Mouse (Mus musculus) CH12.LX (cell line): ENCODE data around the gene Pdzd2. TPM values are rescaled to one million over a fixed set of nuclear protein-coding genes. Genes with fewer than 3 reads are reported as not detected.

ENCODE experiments used
- DNase-seq: peaks from one replicate; pipeline ENCODE4 v3.0.0-alpha.2; 2013; ENCODE audit errors: extremely low read depth
- H3K27ac ChIP-seq: 2 replicates; pipeline ENCODE4 v1.5.1; 2012; ENCODE audit warnings: low read depth, mild to moderate bottlenecking, control low read depth, moderate library complexity; ENCODE audit not compliant: insufficient read depth
- H3K27me3 ChIP-seq: replicated peaks from 2 replicates; pipeline ENCODE3; 2012; ENCODE audit warnings: inconsistent platforms
- H3K36me3 ChIP-seq, 2 experiments: replicated peaks in 1 of 2; 2 replicates each; pipeline versions ENCODE3 to v1.6.1; 2012; ENCODE audit warnings: inconsistent platforms in 1 of 2, low read length in 1 of 2, mild to moderate bottlenecking in 1 of 2, mixed read lengths in 1 of 2, moderate library complexity in 1 of 2; ENCODE audit not compliant: control insufficient read depth in 1 of 2, insufficient read depth in 1 of 2
- H3K4me1 ChIP-seq, 2 experiments: 2 replicates each; pipeline ENCODE4 v1.6.1; 2012; ENCODE audit warnings: inconsistent platforms in 1 of 2, moderate library complexity in 1 of 2; ENCODE audit not compliant: insufficient read depth in 2 of 2, control insufficient read depth in 1 of 2
- H3K4me2 ChIP-seq: 2 replicates; pipeline ENCODE4 v1.6.1; 2012; ENCODE audit warnings: low read depth, mild to moderate bottlenecking, control low read depth; ENCODE audit not compliant: poor library complexity, insufficient read depth, severe bottlenecking
- H3K4me3 ChIP-seq, 3 experiments: fragments of 150-350 bp in 1 of 3; sonication (generic) in 1 of 3; replicated peaks in 1 of 3; 2 replicates each; pipeline versions ENCODE3 to v1.5.1; 2011 to 2012; ENCODE audit warnings: low read depth in 2 of 3, low read length in 2 of 3, mild to moderate bottlenecking in 2 of 3, moderate library complexity in 2 of 3, control low read depth in 1 of 3, improper control_type of control experiment in 1 of 3, inconsistent platforms in 1 of 3, mixed read lengths in 1 of 3; ENCODE audit not compliant: poor library complexity in 1 of 3
- H3K79me2 ChIP-seq: replicated peaks from 2 replicates; pipeline ENCODE4 v1.6.1; 2012; ENCODE audit warnings: mild to moderate bottlenecking, moderate library complexity; ENCODE audit not compliant: control insufficient read depth, poor library complexity, insufficient read depth, severe bottlenecking; ENCODE audit errors: extremely low read depth
- H3K9ac ChIP-seq: 2 replicates; pipeline ENCODE4 v1.6.1; 2012; ENCODE audit warnings: low read depth, mild to moderate bottlenecking, control low read depth, moderate library complexity; ENCODE audit not compliant: insufficient read depth
- H3K9me3 ChIP-seq: replicated peaks from 2 replicates; pipeline ENCODE3; 2012; ENCODE audit warnings: low read length, inconsistent platforms, mixed read lengths
- BHLHE40 ChIP-seq: IDR thresholded peaks from 2 replicates; pipeline ENCODE4 v1.6.1; 2011; ENCODE audit warnings: mild to moderate bottlenecking, low read depth, low read length, improper control_type of control experiment
- CHD2 ChIP-seq: IDR thresholded peaks from 2 replicates; pipeline ENCODE4 v1.6.1; 2011; ENCODE audit warnings: low read length, improper control_type of control experiment
- CTCF ChIP-seq, 2 experiments: IDR thresholded peaks in 1 of 2; conservative IDR thresholded peaks in 1 of 2; 2 replicates each; pipeline ENCODE4 v1.5.1; 2011 to 2012; ENCODE audit warnings: low read depth in 2 of 2, low read length in 2 of 2, improper control_type of control experiment in 1 of 2, inconsistent platforms in 1 of 2, mild to moderate bottlenecking in 1 of 2, moderate library complexity in 1 of 2
- ELF1 ChIP-seq: IDR thresholded peaks from 2 replicates; pipeline ENCODE4 v1.6.1; 2014; ENCODE audit warnings: low read depth, mild to moderate bottlenecking, inconsistent platforms, low read length, improper control_type of control experiment
- EP300 ChIP-seq: IDR thresholded peaks from 2 replicates; pipeline ENCODE4 v1.6.1; 2011; ENCODE audit warnings: low read length, improper control_type of control experiment
- ETS1 ChIP-seq: conservative IDR thresholded peaks from 2 replicates; pipeline ENCODE4 v1.6.1; 2012; ENCODE audit warnings: low read depth, mild to moderate bottlenecking, inconsistent platforms, low read length, improper control_type of control experiment, moderate library complexity
- GABPA ChIP-seq: IDR thresholded peaks from 2 replicates; pipeline ENCODE4 v1.6.1; 2012; ENCODE audit warnings: low read depth, low read length, improper control_type of control experiment, inconsistent platforms; ENCODE audit not compliant: insufficient replicate concordance
- HCFC1 ChIP-seq: IDR thresholded peaks from 2 replicates; pipeline ENCODE4 v1.6.1; 2012; ENCODE audit warnings: low read depth, mild to moderate bottlenecking, inconsistent platforms, low read length, improper control_type of control experiment
- IRF4 ChIP-seq: IDR thresholded peaks from 2 replicates; pipeline ENCODE4 v1.6.1; 2014; ENCODE audit warnings: low read depth, mild to moderate bottlenecking, inconsistent platforms, low read length, improper control_type of control experiment
- JUN ChIP-seq: IDR thresholded peaks from 2 replicates; pipeline ENCODE4 v1.6.1; 2011; ENCODE audit warnings: low read depth, mild to moderate bottlenecking, low read length, improper control_type of control experiment, moderate library complexity; ENCODE audit not compliant: insufficient read depth
- JUND ChIP-seq: conservative IDR thresholded peaks from 2 replicates; pipeline ENCODE4 v1.6.1; 2011; ENCODE audit warnings: low read depth, low read length, improper control_type of control experiment
- MYC ChIP-seq: IDR thresholded peaks from 2 replicates; pipeline ENCODE4 v1.6.1; 2011; ENCODE audit warnings: low read depth, mild to moderate bottlenecking, improper control_type of control experiment, low read length
- POLR2A ChIP-seq: IDR thresholded peaks from 2 replicates; pipeline ENCODE4 v1.6.1; 2011; ENCODE audit warnings: low read depth, mild to moderate bottlenecking, improper control_type of control experiment, low read length
- SMC3 ChIP-seq: IDR thresholded peaks from 2 replicates; pipeline ENCODE4 v1.6.1; 2011; ENCODE audit warnings: low read depth, low read length, improper control_type of control experiment
- TBP ChIP-seq: conservative IDR thresholded peaks from 2 replicates; pipeline ENCODE4 v1.6.1; 2011; ENCODE audit warnings: low read depth, low read length, improper control_type of control experiment
- TCF12 ChIP-seq: IDR thresholded peaks from 2 replicates; pipeline ENCODE4 v1.6.1; 2014; ENCODE audit warnings: low read depth, mild to moderate bottlenecking, inconsistent platforms, low read length, improper control_type of control experiment
- ZNF384 ChIP-seq: IDR thresholded peaks from 2 replicates; pipeline ENCODE4 v1.6.1; 2012; ENCODE audit warnings: low read depth, low read length, improper control_type of control experiment, inconsistent platforms
- dilution Hi-C: fragments of 300-500 bp; cut with MboI; formaldehyde crosslinking; loops from 2 replicates; pipeline ENCODE4 v1.14.3; 2020; ENCODE audit warnings: low sequenced_read_pairs; ENCODE audit not compliant: extremely low pct_unique_long_range_greater_than_20kb, extremely low pct_ligation_motif_present
- in situ Hi-C: fragments of 300-500 bp; cut with MboI; formaldehyde crosslinking; loops from 3 replicates; pipeline ENCODE4 v1.14.3; 2019; ENCODE audit warnings: low sequenced_read_pairs, low pct_ligation_motif_present, low pct_unique_long_range_greater_than_20kb, mixed read lengths
- polyA plus RNA-seq: library from polyadenylated mRNA; unstranded; fragments of >175 nt; gene quantifications from 2 replicates; pipeline ENCODE4 v1.2.1, GENCODE M21; 2012; ENCODE audit warnings: low read depth; ENCODE audit not compliant: insufficient read length
- total RNA-seq, 2 experiments: library from RNA; depleted of rRNA; stranded (reverse); fragments of 300-350 nt in 1 of 2; fragments of >200 nt in 1 of 2; gene quantifications; 2 replicates each; pipeline ENCODE4 v1.2.3; 2012 to 2014

The Pdzd2 gene
- total and polyA plus RNA-seq, 3 experiments: 0.04 to 0.24 (median 0.17) TPM

DNA sequence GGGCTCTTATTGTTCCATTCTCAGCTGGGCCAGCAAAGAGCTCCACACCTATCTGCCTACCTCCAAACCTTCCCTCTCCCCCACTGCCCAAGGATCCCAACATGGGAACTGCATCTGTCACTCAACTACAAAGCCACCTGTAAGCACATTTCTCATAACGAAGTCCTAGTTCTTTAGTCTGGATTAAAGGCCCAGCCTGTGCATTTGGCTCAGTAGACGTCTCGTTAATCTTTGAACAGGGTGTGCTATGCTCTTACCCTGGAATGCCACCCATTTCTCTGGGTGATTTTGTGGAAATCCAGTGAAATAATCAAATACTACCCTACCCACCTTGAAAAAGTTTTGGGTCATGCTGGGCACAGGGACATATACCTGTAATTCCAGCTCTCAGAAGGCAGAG lies 308.5 kb downstream of the Pdzd2 start:
- peaks cover 31 to 52% of the 10 kb centered on the region in 2 experiments for H3K4me1 ChIP-seq
- no peak for DNase-seq
- TF ChIP-seq GABPA (no peak), ZNF384 (no peak), JUN (no peak)
- no peaks in the 10 kb centered on the region for H3K27me3 ChIP-seq
- in situ Hi-C loops (no loop called here), dilution Hi-C loops (no loop called here)
- peak overlapping the region; percentile 47 for H3K27ac ChIP-seq
- no peak overlapping the region for H3K9ac ChIP-seq
- H3K79me2 ChIP-seq: no peaks in the 10 kb centered on the region
- no peak overlapping the region for H3K4me3 ChIP-seq
- H3K36me3 ChIP-seq: no peaks in the 10 kb centered on the region
- H3K9me3 ChIP-seq: no peaks in the 10 kb centered on the region
- H3K4me2 ChIP-seq: no peak overlapping the region

DNA sequence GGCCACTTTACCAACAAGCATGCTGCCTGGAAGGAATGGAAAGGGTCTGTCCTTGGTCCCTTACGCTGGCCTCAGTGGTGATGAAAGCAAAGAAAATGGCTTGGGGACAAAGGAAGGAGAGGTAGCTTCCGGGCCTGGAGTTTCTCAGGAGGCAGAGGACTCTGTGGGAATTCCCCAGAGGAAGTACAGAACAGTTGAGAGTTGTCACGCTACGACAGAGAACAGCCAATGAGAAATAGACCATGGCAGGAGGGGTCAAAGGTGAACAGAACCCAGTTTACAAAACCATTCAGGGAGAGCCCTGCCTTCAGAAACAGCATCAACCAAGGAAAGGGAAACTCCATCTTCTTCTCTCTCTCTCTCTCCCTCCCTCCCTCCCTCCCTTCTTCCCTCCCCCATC lies 309.1 kb downstream of the Pdzd2 start:
- Histone ChIP-seq H3K27me3 (no peaks in the 10 kb centered on the region), H3K9ac (peak overlapping the region; percentile 34), H3K4me1 (peaks cover 29 to 48% of the 10 kb centered on the region in 2 experiments), H3K4me2 (peak overlapping the region; percentile 60; the same call in 1 of the 2 replicates), H3K9me3 (no peaks in the 10 kb centered on the region), H3K36me3 (no peaks in the 10 kb centered on the region), H3K27ac (peak overlapping the region; percentile 93), H3K79me2 (no peaks in the 10 kb centered on the region), H3K4me3 (no peak overlapping the region)
- dilution Hi-C loops (no loop called here), in situ Hi-C loops (no loop called here)
- TF ChIP-seq MYC: peak; percentile 55; the same call in 1 of the 2 replicates
- TF ChIP-seq TCF12: 0 out of 2 replicates have a peak, but pooled peaks have one; percentile 41
- no peak for TF ChIP-seq JUND
- peak; percentile 75 for TF ChIP-seq TBP
- peak; percentile 42 for TF ChIP-seq BHLHE40
- peak; percentile 43; the same call in 1 of the 2 replicates for TF ChIP-seq EP300
- no peak for TF ChIP-seq SMC3
- peak; percentile 51; the same call in 1 of the 2 replicates for TF ChIP-seq IRF4
- peak; percentile 66 for TF ChIP-seq ETS1
- peak; percentile 50; the same call in 1 of the 2 replicates for TF ChIP-seq POLR2A
- no peak; the same call in 1 of the 2 replicates for TF ChIP-seq CHD2
- TF ChIP-seq HCFC1: no peak
- no peak for TF ChIP-seq CTCF (conservative IDR thresholded peaks at IDR 0.05 in 1 of 2, IDR thresholded peaks at IDR 0.05 in 1 of 2; ENCODE audit: low read depth in 2 of 2, low read length in 2 of 2)
- TF ChIP-seq ELF1: peak; percentile 70
- DNase-seq: peak; percentile 48
